Mouse (Mus musculus) stomach, embryonic 14.5 days (tissue): ENCODE measurements around the gene Prkci. TPM values are rescaled to one million over a fixed set of nuclear protein-coding genes. Genes with fewer than 3 reads are reported as not detected.
A peak's percentile ranks its signal among the peaks of the same experiment; 100 is the strongest.

Experiments
- ATAC-seq: fragments of 200-750 bp; cut with Nextera tagmentation; 2 replicates; pipeline ENCODE4 v1.8.0; 2017; ENCODE audit warnings: low read depth, moderate TSS enrichment; ENCODE audit not compliant: insufficient number of reproducible peaks, insufficient read depth, low FRiP score
- H3K27ac ChIP-seq: fragments of 300-500 bp; sonication (generic); 2 replicates; pipeline ENCODE4 v1.5.1; 2014; ENCODE audit warnings: mild to moderate bottlenecking, low read length, moderate library complexity, mixed read lengths
- H3K27me3 ChIP-seq: fragments of 300-500 bp; sonication (generic); 2 replicates; pipeline ENCODE4 v1.6.1; 2014; ENCODE audit warnings: low read length, control low read depth, mixed read lengths; ENCODE audit not compliant: control insufficient read depth, insufficient read depth
- H3K36me3 ChIP-seq: fragments of 300-500 bp; sonication (generic); 2 replicates; pipeline ENCODE4 v1.6.1; 2014; ENCODE audit warnings: mild to moderate bottlenecking, control low read depth, low read length, moderate library complexity, mixed read lengths; ENCODE audit not compliant: control insufficient read depth, insufficient read depth
- H3K4me1 ChIP-seq: fragments of 300-500 bp; sonication (generic); 2 replicates; pipeline ENCODE4 v1.6.1; 2014; ENCODE audit warnings: low read length, control low read depth, mixed read lengths; ENCODE audit not compliant: control insufficient read depth, insufficient read depth
- H3K4me2 ChIP-seq: fragments of 300-500 bp; sonication (generic); replicated peaks from 2 replicates; pipeline ENCODE4 v1.6.1; 2014; ENCODE audit warnings: low read depth, low read length, control low read depth
- H3K4me3 ChIP-seq: fragments of 300-500 bp; sonication (generic); 2 replicates; pipeline ENCODE4 v1.5.1; 2014; ENCODE audit warnings: low read depth, low read length, control low read depth
- H3K9ac ChIP-seq: fragments of 300-500 bp; sonication (generic); replicated peaks from 2 replicates; pipeline ENCODE4 v1.6.1; 2014; ENCODE audit warnings: low read depth, mild to moderate bottlenecking, control low read depth, low read length, moderate library complexity, mixed read lengths
- H3K9me3 ChIP-seq: fragments of 300-500 bp; sonication (generic); 2 replicates; pipeline ENCODE4 v1.6.1; 2016; ENCODE audit warnings: low read depth, low read length, control low read depth; ENCODE audit not compliant: control insufficient read depth
- WGBS: fragments of 180-500 bp; shearing (Covaris S2); extraction: QIAGEN DNeasy Blood & Tissue Kit; methylation state at CpG from one replicate; pipeline ENCODE4 v1.1.7; 2014; 5-methylcytosine and 5-hydroxymethylcytosine counted together
- polyA plus RNA-seq: library from polyadenylated mRNA; unstranded; fragments of >200 nt; fragmentation: Nextera tagmentation; extraction: Ambion mirVana; gene quantifications from 2 replicates; pipeline ENCODE4 v1.2.1, GENCODE M21; 2014

Prkci gene
- polyA plus RNA-seq, 1 experiment from 2014 or later: 51.0 TPM

DNA sequence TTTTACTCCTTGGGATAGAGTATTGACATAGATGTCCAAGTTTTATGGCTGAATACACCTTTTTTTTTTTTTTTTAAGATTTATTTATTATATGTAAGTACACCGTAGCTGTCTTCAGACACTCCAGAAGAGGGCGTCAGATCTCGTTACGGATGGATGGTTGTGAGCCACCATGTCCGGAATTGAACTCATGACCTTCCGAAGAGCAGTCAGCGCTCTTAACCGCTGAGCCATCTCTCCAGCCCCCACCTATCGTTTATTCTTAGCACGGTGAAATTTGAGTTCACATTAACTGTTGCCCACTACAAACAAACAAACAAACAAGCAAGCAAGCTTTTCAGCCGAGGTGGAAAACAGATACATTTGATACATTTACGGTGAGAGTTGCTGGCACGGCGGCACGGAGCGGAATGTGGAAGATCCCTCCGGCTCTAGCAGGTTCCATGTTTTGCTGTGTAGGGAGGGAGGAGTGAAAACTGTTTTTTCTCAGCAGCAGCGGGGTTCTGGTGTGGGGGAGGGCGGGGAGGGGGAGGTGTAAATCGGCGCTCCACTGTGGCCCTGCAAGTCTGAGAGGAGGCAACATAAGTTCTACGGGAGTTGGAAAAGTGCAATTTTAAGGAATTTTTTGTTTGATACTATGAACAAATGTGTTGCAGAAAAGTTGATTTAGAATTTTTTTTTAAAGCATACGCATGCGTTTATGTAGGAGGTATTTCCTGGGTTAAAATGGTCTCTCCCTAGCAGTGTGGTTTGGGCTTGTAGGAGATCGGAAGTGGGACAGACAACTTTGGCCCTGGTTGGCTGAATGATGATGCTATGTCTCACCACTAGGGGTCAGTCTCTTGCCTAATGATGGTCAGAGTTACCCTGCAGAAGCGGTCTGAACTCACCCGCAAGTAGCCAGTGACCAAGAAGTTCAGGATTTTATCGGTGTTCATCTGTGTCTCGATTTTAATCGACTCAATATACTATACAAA is 61.4 kb downstream of the Prkci start:
- Histone ChIP-seq H3K4me3 (peak overlapping the region; percentile 40), H3K27ac (peak overlapping the region; percentile 85), H3K4me1 (no peaks in the 10 kb centered on the region), H3K9ac (peak overlapping the region; percentile 36; the same call in 1 of the 2 replicates), H3K4me2 (peak overlapping the region; percentile 39), H3K36me3 (peaks cover 6% of the 10 kb centered on the region; the same call in 1 of the 2 replicates), H3K9me3 (no peaks in the 10 kb centered on the region), H3K27me3 (no peaks in the 10 kb centered on the region)
- ATAC-seq: peak; percentile 89
- WGBS: 2% methylated on average over 30 of the region's 30 CpGs

DNA sequence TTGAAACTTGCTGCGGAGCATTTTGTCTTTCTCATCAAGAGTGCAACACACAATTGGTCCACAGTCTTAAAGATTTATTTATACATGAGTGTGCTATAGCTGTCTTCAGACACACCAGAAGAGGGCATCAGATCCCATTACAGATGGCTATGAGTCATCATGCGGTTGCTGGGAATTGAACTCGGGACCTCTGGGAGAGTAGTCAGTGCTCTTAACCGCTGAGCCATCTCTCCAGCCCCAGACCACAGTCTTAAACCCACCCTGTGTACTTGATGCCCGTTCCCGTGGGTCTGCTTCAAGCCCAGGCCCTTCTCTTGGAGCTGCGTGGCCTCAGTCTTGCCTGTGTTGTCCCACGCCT is 65.2 kb downstream of the Prkci start:
- Histone ChIP-seq H3K4me1 (no peaks in the 10 kb centered on the region), H3K4me2 (0 out of 2 replicates have a peak overlapping the region, but pooled peaks have one; percentile 10), H3K36me3 (no peaks in the 10 kb centered on the region), H3K9ac (no peak overlapping the region), H3K27me3 (no peaks in the 10 kb centered on the region), H3K9me3 (no peaks in the 10 kb centered on the region), H3K4me3 (no peak overlapping the region), H3K27ac (no peak overlapping the region)
- WGBS: 78% methylated on average over 8 of the region's 8 CpGs
- ATAC-seq: no peak

DNA sequence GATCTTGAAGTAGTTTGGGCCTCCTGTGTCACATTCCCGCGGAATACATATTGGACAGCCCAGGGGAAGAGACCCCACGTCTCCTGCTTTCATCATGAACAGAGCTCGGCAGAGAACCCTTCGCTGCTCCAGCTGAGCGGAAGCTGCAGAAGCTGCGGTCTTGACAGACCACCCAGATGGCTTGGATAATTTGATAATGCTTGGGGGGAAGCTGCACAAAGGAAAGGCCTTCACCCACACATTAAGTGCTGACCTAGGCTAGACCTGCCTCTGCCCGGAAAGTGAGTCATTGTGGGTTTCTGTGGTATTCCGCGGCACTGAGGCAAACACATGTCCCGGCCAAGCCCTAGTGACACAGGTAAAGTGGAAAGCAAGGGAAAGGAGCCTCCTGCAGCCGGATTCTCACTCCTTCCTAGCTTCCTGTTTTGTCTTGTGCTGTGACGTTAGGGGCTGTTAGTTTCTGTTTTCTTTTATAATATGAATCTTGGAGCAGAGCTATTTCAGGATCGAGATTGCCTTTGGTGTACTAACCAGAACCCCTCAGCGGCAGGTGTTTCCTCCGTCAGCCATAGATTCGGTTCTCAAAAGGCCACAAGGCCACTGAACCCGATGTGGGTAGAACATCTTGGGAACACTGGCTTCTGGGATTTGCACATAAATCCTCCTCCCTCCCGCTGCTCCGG is 65.7 kb downstream of the Prkci start:
- H3K9ac ChIP-seq: no peak overlapping the region
- no peaks in the 10 kb centered on the region for H3K36me3 ChIP-seq
- H3K4me2 ChIP-seq: 0 out of 2 replicates have a peak overlapping the region, but pooled peaks have one; percentile 10
- no peaks in the 10 kb centered on the region for H3K4me1 ChIP-seq
- no peak overlapping the region for H3K27ac ChIP-seq
- WGBS: 57% methylated on average over 20 of the region's 20 CpGs
- ATAC-seq: no peak
- H3K9me3 ChIP-seq: no peaks in the 10 kb centered on the region
- H3K4me3 ChIP-seq: no peak overlapping the region
- no peaks in the 10 kb centered on the region for H3K27me3 ChIP-seq

DNA sequence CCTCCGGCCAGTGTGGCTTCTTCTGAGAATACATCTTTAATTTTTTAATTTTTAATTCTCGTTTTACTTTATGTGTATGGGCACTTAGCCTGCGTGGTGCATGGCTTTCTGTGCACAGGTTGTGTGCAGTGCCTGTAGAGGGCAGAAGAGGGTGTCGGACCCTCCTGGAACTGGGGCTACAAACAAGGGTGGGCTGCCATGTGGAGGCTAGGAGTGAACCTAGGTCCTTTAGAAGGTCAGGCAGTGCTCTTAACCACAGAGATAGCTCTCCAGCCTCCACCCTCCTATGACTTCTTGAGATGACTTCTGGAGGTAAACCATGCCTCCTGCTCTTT is 66.2 kb downstream of the Prkci start:
- Histone ChIP-seq H3K4me1 (no peaks in the 10 kb centered on the region), H3K4me3 (no peak overlapping the region), H3K27me3 (no peaks in the 10 kb centered on the region), H3K36me3 (no peaks in the 10 kb centered on the region), H3K9ac (no peak overlapping the region), H3K27ac (no peak overlapping the region), H3K9me3 (no peaks in the 10 kb centered on the region), H3K4me2 (no peak overlapping the region)
- WGBS: 78% methylated on average over 4 of the region's 4 CpGs
- ATAC-seq: no peak

DNA sequence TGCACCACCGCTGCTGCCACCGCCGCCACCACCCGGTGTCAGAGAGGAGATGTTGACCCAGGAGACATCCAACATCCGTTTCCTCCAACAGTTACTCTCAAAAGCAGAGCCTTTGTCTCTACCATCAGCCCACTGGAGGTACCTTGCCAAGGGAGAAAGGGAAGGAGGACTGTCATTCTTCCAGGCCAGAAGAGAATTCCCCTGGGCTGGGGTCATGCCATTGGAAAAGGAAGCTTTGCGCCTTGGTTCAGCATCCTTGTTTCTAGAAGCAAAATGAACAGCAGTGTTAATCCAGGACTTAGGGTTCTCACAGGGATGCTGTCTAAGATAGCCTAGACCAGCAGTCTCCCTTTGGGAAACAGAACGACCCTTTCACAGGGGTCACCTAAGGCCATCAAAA is 66.8 kb downstream of the Prkci start:
- Histone ChIP-seq H3K4me3 (no peak overlapping the region), H3K9me3 (no peaks in the 10 kb centered on the region), H3K4me1 (no peaks in the 10 kb centered on the region), H3K9ac (no peak overlapping the region), H3K27ac (no peak overlapping the region), H3K4me2 (no peak overlapping the region), H3K36me3 (no peaks in the 10 kb centered on the region), H3K27me3 (no peaks in the 10 kb centered on the region)
- no peak for ATAC-seq
- WGBS: 84% methylated on average over 7 of the region's 7 CpGs

DNA sequence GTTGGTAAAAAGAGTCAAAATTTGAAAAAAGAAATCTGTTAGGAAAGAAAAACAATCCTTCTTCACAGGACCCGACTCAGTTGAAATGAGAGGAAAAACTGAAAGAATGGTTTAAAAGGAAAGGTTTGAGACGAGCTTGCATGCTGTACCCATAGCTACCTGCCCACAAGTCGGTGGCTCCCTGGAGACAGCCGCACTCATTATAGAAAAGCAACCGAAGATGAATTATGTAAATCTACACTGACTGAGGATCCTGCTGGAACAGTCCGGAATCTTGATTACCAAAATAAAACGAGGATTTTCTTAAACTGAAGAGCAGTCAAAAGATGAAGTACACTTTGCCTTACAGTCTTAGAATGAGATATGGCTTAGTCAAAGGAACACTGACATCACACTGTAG is 72.9 kb downstream of the Prkci start:
- Histone ChIP-seq H3K4me2 (no peak overlapping the region), H3K4me3 (no peak overlapping the region), H3K36me3 (no peaks in the 10 kb centered on the region), H3K4me1 (no peaks in the 10 kb centered on the region), H3K9ac (no peak overlapping the region), H3K9me3 (no peaks in the 10 kb centered on the region), H3K27me3 (no peaks in the 10 kb centered on the region), H3K27ac (no peak overlapping the region)
- 83% methylated on average over 7 of the region's 7 CpGs for WGBS
- no peak for ATAC-seq

DNA sequence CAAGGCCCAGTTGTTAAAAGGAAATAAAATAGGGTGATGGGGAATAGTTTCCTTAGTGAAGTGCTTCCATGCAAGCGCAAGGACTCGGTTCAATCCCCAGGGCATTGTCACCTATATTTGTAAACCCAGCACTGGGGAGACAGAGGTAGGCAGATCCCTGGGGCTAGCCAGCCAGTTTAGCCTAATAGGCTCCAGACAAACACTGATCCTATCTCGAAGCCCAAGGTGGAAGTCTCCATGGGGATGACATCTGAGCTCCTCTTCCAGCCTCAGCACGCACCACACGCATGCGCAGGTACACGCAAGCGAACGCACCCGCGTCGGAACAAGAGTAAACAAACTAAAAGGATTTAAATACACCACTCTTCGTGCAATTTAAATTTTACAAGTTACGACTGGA is 76.3 kb downstream of the Prkci start:
- no peaks in the 10 kb centered on the region for H3K36me3 ChIP-seq
- H3K4me3 ChIP-seq: no peak overlapping the region
- no peak overlapping the region for H3K9ac ChIP-seq
- no peaks in the 10 kb centered on the region for H3K27me3 ChIP-seq
- no peaks in the 10 kb centered on the region for H3K9me3 ChIP-seq
- no peak overlapping the region for H3K27ac ChIP-seq
- 87% methylated on average over 14 of the region's 14 CpGs for WGBS
- H3K4me1 ChIP-seq: no peaks in the 10 kb centered on the region
- H3K4me2 ChIP-seq: no peak overlapping the region
- no peak for ATAC-seq

DNA sequence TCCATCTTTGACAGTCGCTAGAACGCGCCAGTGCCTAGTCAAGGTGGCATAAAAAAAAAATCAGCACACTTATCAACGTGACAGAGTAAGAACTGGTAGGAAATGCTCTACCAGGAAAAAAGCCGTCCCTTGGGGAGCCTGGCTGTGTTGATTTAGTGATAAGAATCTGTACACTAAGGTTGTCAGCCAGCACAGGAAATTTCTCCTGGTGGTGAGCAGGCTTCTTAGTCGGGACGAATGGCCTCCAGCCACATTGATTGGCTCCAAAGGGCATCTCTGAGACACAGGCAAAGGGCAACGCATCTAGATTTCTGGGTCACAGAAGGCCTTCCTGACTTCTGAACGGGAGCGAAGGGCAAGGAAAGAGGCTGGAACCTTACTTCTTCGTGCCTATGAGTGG is 80.3 kb downstream of the Prkci start:
- Histone ChIP-seq H3K4me1 (no peaks in the 10 kb centered on the region), H3K9ac (no peak overlapping the region), H3K4me3 (no peak overlapping the region), H3K27me3 (no peaks in the 10 kb centered on the region), H3K9me3 (no peaks in the 10 kb centered on the region), H3K4me2 (no peak overlapping the region), H3K27ac (no peak overlapping the region), H3K36me3 (no peaks in the 10 kb centered on the region)
- ATAC-seq: peak; percentile 37; the same call in 1 of the 2 replicates
- 39% methylated on average over 11 of the region's 11 CpGs for WGBS
